Mouse (Mus musculus): ENCODE measurements around the gene Fkbp8. TPM values are rescaled to one million over a fixed set of nuclear protein-coding genes. Genes with fewer than 3 reads are reported as not detected.
A peak's percentile ranks its signal among the peaks of the same experiment; 100 is the strongest.
"Not testable (repeated sequence)": the region's sequence is repeated elsewhere in the genome, so short reads cannot be mapped to it uniquely, and the experiment has no call there.

The Fkbp8 gene
- total RNA-seq, 2 experiments from 2014 or later: 412 to 417 TPM

DNA sequence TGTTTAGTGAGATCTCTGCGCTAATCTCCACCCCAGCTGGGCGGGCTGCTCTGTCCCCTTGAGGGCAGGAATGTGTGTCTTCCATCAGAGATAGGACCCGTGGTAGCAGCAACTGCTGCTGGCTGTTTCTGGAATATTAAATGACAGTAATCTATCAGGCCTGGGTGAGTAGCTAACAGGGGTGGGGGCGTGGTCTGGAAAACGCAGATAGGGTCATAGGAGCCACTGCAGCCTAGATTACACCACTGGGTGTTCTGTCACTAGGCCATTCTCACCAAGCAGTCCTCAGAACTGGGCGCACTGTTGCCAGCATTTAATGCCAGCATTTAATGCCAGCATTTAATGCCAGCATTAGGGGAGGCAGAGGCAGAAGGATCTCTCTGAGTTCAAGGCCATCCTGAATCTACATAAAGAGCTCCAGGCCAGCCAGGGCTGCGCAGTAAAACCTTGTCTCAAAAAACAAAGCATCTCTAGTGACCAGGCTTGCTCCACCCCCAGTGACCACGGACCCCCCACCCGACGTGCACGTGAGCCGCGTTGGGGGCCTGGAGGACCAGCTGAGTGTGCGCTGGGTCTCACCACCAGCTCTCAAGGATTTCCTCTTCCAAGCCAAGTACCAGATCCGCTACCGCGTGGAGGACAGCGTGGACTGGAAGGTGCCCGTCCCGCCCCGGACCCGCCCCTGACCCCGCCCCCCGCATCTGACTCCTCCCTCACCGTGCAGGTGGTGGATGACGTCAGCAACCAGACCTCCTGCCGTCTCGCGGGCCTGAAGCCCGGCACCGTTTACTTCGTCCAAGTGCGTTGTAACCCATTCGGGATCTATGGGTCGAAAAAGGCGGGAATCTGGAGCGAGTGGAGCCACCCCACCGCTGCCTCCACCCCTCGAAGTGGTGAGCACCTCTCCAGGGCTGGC, 26.9 kb upstream of the Fkbp8 start:
- DNase-seq (ENCODE audit: low spot score in 2 of 2): no peak

GRCm38 (mm10) chr8:70501820-70502529, 25.5 kb upstream of the Fkbp8 start:
- no peak for DNase-seq (ENCODE audit: low spot score in 2 of 2)

- no peak for DNase-seq (ENCODE audit: low spot score in 2 of 2)
Observed at GRCm38 (mm10) chr8:70502540-70502939, 25.0 kb upstream of the Fkbp8 start.

GRCm38 (mm10) chr8:70503062-70503750, 24.3 kb upstream of the Fkbp8 start:
- DNase-seq (ENCODE audit: low spot score in 2 of 2): peak in 1 of 2 experiments; percentile 58

GRCm38 (mm10) chr8:70504291-70504716, 23.2 kb upstream of the Fkbp8 start:
- peak in 1 of 2 experiments; percentile 65 for DNase-seq (ENCODE audit: low spot score in 2 of 2)

DNA sequence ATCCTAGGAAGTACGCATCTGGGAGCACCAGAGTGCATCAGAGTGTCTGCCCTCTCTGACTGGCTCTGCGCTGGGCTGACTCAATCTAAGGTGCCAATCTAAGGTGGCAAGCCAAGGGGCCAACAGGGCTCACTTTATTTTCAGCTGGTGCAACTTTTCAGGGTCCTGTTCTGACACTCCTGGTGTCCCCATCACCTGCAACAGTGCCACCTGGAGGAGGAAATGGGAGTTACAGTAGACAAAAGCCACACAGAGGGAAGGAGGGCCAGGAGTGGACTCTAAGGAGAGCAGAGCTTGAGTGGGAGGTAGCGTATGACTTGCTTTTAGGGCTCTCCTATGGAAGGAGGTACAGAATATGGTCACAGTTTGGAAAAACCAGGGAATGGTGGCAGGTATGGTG, 22.7 kb upstream of the Fkbp8 start:
- peak; percentile 77 to 87 for DNase-seq (ENCODE audit: low spot score in 2 of 2)

DNA sequence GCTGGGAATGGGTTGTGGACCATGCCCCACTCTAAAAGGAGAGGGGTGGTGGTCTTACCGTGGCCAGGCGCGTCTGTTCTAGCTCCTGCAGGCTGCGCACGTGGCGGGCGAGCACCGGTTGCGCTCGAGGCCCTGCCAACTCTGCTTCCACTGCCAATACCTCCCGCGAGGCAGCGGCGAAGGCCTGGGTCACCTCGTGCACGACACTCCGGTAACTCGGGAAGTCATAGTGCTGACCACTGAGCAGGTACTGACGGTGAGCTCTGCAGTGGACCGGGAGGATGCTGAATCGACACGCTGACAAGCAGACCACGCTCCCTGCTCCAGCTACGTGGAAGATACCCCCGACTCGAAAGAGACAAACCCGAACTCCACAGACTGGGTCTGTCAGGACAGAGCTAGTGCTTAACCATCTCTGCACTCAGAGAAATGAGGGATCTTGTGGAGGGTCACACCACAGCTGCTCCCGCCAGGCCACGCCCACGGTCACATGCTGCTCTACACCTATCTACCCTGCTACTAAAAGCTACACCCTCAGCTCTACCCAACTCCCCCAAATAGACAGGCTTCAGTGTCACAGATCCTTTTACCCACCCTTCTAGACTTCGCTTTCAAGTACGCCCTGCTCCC, 21.7 kb upstream of the Fkbp8 start:
- no peak for DNase-seq (ENCODE audit: low spot score in 2 of 2)

- DNase-seq (ENCODE audit: low spot score in 2 of 2): peak; percentile 94 to 96
Observed at GRCm38 (mm10) chr8:70506328-70507026, 21.0 kb upstream of the Fkbp8 start, which contains the start of gene Rex1bd. Gene Rex1bd (minus strand): TSS chr8:70506752.

- no peak for DNase-seq (ENCODE audit: low spot score in 2 of 2)
Observed at GRCm38 (mm10) chr8:70507027-70507393, 20.5 kb upstream of the Fkbp8 start.

DNA sequence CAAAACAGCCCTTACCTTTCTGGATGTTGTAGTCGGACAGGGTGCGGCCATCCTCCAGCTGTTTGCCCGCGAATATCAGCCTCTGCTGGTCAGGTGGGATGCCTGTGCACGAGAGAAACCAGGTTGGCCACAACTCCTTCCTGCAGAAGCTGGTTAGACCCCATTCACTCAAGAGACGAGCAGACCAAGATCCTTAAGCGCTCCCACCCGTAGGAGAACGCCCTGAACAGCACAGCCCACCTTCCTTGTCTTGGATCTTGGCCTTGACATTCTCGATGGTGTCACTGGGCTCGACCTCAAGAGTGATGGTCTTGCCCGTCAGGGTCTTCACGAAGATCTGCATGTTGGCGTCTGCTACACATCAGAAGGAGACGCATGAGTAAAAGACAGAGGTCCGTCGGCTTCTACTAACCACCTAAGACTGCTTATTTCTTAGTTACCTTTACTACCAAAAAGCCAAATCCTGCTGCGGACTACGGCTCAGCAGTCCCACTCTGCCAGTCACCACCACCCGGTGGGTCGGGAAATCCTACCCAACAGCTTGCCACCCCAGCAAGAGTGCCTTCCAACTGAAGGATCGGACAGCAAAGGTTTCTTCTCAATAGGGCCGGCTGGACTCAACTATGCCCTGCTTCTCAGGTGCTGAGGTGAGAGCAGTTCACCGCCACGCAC, 18.1 kb upstream of the Fkbp8 start:
- DNase-seq (ENCODE audit: low spot score in 2 of 2): no peak

DNA sequence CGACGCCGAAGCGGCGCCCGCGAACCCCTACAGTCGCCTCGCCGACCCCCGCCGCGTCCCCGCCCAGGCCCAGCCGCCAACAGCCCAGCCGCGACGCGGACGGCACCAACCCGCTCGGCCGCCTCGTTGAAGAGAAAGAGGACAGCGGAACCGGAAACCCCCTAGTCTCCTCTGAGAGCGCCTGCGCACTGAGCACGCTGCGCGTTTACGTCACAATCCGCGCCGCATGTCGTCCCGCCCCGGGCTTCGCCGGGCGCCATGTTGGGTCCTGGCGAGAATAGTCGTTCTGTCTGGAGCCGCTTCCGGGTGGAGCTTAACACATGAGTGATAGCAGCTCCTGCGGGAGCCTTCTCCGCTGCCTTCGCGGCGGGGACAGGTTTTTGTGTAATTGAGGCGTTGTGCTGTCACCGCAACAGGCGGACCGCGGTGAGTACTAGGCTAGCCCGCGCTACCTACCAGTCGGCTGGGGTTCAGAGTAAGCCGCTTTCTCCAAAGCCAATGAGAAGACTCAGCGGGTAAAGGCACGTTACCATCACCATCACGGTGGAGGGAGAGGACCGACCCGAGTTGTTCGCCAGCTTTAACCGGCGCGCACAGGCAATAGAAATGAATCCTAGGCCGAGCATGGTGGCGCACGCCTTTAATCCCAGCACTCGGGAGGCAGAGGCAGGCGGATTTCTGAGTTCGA, 17.2 kb upstream of the Fkbp8 start, which contains the start of gene Uba52:
Uba52 (minus strand) TSS at position 574 of the 688 bp plus-strand sequence.
- peak; percentile 97 to 99 for DNase-seq (ENCODE audit: low spot score in 2 of 2)

GRCm38 (mm10) chr8:70511174-70511573, 16.4 kb upstream of the Fkbp8 start:
- DNase-seq (ENCODE audit: low spot score in 2 of 2): not testable (repeated sequence)

- DNase-seq (ENCODE audit: low spot score in 2 of 2): no peak
Observed at GRCm38 (mm10) chr8:70511770-70512169, 15.8 kb upstream of the Fkbp8 start.

DNA sequence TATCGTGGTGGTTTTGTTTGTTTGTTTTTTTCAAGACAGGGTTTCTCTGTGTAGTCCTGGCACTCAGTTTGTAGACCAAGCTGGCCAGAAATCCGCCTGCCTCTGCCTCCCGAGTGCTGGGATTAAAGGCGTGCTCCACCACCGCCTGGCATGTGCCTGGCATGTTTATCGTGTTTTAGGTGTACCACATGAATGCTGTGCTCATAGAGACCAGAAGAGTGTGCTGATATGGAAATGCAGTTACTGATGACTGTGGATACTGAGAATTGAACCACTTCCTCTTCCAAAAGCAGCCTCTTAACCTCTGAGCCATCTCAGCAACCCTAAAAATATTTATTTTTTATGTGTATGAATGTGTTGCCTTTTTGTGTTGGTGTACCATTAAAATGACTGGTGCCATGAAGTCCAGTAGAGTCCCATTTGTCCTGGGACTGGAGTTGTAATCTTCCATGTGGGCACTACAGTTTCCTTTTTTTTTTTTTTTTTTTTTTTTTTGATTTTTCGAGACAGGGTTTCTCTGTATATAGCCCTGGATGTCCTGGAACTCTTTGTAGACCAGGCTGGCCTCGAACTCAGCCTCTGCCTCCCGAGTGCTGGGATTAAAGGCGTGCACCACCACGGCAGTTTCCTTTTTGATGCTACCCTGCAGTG, 15.1 kb upstream of the Fkbp8 start:
- DNase-seq (ENCODE audit: low spot score in 2 of 2): no peak

DNA sequence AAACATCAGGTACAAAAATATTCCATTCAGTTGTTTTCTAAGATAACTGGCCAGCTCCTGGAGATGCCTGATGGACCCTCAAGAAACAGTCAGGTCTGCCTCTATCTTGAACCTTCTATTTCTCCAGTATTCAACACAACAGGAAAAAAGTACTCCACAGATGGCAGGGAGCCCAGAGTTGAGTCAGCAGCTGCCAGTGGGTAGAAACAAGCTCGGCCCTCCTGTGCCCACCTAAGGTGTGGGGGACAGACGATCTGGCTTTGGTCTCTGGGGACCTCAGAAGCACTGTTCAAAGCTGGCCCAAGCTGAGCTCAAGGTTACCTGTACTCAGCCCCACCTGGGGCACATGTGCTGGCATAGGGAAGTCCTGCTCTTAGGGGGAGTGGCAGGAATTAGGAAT, 14.1 kb upstream of the Fkbp8 start:
- DNase-seq (ENCODE audit: low spot score in 2 of 2): no peak

- DNase-seq (ENCODE audit: low spot score in 2 of 2): no peak
Observed at GRCm38 (mm10) chr8:70517940-70518643, 9.4 kb upstream of the Fkbp8 start.

GRCm38 (mm10) chr8:70519043-70519442, 8.5 kb upstream of the Fkbp8 start:
- no peak for DNase-seq (ENCODE audit: low spot score in 2 of 2)

- DNase-seq (ENCODE audit: low spot score in 2 of 2): no peak
Observed at GRCm38 (mm10) chr8:70519606-70520005, 7.9 kb upstream of the Fkbp8 start.
